Mouse (Mus musculus): ENCODE measurements around the gene Manf.

The Manf gene

GRCm38 (mm10) chr9:106891829-106892551 lies at the start of gene Manf:
Gene Manf (minus strand): TSS chr9:106891979.
- peak; percentile 95 for DNase-seq

DNA sequence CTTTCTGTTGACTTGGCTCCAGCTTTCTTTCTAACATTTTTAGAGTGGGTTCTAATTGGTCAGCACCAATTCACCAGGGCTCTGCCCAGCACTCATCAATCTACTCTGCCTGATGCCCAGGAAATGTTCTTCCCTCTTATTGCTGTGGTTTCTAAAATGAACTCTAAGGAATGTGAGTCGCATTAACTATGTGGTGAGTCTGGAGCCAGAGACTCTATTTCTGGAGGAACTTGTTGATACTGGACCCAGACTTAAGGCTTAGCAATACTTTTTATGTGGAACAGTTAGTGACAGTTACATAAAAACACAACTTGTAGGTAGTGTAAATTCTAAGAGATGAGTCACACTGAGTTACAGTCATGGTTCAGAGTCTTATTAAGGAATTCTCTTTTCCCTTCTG lies 43.2 kb upstream of the Manf start:
- no peak for DNase-seq

GRCm38 (mm10) chr9:106914878-106915277 lies 23.1 kb upstream of the Manf start:
- no peak for DNase-seq

DNA sequence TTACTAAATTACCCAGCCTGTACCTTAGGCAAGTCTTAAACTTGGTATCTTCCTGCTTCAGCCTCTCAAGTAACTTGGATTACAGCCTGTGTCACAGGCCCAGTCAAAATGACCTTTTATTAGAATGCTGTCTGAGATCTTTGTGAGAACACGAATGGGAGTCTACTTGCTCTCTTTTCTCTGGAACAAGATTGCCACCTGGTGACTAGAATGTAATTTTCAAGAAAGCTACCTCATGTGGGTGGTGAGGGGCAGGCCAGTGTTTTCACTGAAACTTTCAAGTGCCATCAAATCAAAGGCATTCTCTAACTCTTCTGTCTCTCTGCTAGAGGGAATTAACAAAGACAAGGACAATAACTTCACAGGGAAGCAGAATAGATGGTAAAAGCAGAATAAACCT lies 22.0 kb upstream of the Manf start:
- DNase-seq: no peak

GRCm38 (mm10) chr9:106911624-106912023 lies 19.8 kb upstream of the Manf start:
- DNase-seq: no peak

DNA sequence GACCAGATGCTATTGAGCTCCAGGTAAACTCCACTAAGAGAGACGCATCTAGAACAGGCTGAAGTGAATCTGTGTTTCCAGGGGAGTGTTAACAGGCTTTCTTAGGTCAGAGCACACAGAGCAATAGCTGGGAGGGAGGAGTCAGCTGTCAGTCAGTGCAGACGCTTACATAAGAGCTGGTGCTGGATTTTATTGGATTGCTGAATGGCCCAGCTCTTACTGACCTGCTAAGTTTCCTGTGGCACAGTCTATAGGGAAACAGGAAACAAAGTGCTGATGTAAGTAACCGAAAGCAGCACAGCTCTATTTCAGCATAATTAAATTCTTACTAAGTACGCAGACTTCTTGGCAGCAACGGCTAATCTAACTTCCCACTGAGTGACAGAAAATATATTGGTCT lies 16.9 kb upstream of the Manf start:
- DNase-seq: no peak

DNA sequence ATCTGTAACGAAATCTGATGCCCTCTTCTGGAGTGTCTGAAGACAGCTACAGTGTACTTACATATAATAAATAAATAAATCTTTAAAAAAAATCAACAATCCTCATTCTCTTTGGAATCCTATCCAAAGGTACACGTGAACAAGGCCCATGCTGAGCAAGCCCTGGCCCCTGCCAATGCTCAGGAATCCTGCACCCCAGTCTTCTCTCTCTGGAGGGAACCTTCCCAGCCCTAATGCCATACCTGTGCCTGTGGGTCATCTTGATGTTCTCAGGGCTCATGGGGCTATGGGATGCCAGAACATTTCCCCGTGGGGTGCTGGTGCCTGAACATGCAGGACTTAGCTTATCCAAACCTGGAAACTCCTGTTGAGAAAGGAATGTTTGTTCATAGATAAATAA lies 16.4 kb upstream of the Manf start:
- no peak for DNase-seq

- no peak for DNase-seq
Measured at GRCm38 (mm10) chr9:106906597-106906996, 14.8 kb upstream of the Manf start.

DNA sequence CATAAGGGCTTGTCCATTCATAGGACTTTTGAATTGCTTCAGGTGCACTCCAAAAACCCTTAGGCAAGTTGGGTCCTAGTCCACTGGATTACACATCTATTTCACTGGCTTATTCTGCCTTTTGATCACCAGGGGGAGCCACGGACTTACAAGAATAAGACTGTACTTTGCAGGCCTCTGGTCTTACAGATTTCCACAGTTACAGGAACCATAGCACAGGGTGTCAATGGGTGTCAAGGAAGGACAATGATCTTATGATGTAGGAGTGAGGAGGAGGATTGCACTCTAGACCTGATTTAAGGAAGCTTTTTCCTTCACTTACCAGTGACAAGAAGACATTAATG lies 12.0 kb upstream of the Manf start:
- DNase-seq: no peak

GRCm38 (mm10) chr9:106903099-106903790 lies 11.5 kb upstream of the Manf start:
- DNase-seq: no peak

- DNase-seq: no peak
Measured at GRCm38 (mm10) chr9:106901596-106901995, 9.8 kb upstream of the Manf start.

- no peak for DNase-seq
Measured at GRCm38 (mm10) chr9:106898901-106899300, 7.1 kb upstream of the Manf start.

GRCm38 (mm10) chr9:106893327-106893726 lies 1.5 kb upstream of the Manf start:
- no peak for DNase-seq

GRCm38 (mm10) chr9:106892552-106892875 lies 735 bp upstream of the Manf start:
- DNase-seq: no peak

GRCm38 (mm10) chr9:106891341-106891741 lies 438 bp downstream of the Manf start:
- peak; percentile 57 for DNase-seq

DNA sequence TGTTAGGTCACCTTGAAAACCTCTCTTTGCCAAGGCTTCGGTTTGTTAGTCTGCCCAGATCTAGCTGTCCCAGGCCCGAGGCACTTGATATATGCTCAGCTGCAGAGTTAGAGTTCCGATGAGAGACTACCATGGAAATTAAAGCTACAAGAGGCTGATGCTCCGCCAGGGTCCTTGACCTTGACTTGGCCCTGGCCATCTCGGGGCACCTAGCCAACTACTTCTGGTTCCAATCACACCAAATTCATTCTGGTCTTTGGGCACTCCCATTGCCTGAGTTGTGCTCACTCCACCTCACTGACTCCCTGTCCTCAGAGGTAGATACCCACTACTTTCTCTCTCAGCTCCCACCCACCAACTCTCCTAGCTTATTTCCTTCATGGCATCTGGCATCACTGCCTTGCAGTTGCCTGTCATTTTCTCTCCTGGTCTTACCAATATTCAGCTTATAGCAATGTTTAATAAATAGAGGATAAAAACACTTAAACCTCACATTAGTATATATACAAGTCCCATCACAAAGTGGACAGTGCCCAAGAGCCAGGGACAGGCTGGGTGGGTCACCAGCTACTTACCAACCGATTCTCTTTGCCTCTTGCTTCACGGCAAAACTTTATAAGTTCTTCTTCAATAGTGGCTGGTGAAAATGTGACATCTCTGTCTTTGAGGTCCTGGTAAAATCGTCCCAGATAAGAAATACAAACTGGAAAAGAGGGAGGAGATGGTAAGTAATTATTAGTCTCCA lies 1.1 kb downstream of the Manf start:
- DNase-seq: no peak

DNA sequence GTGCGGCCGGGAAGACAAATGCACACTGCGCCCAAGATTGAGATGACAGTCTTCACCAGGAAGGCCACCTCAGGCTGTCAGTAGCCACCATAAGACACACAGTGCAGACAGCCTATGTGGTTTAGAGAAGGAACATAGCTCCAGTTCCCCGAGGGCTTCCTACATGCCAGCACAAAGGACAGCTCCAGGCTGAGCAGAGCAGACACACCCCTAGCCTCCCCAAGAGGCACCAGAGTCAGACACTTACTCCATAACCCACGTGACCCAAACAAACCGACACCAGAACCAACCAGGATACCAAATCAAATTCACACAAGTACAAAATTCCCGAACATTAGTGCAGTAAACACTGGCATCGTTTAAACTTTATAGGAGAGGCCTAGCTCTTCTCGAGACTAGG lies 2.5 kb downstream of the Manf start:
- DNase-seq: no peak

- no peak for DNase-seq
Measured at GRCm38 (mm10) chr9:106888346-106888745, 3.4 kb downstream of the Manf start.

DNA sequence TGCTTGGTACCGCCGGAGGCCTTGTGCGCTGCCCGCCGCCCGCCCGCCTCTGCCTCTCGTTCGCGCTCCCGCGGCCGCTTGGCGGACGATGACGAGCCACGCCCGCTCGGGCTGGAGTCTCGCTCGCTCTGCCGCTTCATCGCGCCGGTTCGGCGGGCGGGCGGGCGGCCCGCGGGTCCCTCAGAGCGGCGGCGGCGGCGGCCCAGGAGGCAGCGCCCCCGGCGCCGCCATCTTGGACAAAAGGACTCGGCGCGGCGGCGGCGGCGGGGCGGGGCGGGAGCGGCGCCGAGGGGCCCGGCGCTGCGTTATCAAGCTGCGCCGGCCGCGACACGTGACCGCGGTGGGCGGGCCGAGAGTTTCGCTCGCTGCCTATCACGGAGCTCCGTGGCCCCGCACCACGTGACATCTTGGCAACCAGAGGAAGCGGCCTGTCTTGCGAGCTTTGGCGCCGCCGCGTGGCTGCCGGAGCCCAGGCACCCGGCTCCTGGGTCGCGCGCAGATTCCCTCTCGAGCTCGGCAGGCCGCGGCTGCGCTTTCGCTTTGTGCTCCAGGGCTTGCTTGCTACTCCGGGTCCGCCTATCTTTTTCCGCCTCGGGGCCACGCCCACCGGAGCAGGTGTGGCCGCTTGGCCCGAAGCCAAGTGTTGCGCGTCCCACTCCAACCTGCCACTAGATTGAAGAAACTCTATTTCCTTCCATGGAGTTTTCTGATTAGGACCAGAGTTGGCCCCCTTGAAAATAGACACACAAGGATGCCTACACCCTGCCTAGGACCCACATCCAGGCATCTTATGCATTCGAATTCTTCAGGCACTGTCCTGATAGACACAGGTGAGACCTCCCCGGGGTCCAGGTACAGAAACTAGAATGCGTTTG lies 4.7 kb downstream of the Manf start, which contains the start of gene Rbm15b:
TSS of gene Rbm15b (minus strand) at position 601 of the 875 bp plus-strand sequence.
- DNase-seq: peak; percentile 99

GRCm38 (mm10) chr9:106885901-106886731 lies 5.7 kb downstream of the Manf start:
- DNase-seq: peak; percentile 54

DNA sequence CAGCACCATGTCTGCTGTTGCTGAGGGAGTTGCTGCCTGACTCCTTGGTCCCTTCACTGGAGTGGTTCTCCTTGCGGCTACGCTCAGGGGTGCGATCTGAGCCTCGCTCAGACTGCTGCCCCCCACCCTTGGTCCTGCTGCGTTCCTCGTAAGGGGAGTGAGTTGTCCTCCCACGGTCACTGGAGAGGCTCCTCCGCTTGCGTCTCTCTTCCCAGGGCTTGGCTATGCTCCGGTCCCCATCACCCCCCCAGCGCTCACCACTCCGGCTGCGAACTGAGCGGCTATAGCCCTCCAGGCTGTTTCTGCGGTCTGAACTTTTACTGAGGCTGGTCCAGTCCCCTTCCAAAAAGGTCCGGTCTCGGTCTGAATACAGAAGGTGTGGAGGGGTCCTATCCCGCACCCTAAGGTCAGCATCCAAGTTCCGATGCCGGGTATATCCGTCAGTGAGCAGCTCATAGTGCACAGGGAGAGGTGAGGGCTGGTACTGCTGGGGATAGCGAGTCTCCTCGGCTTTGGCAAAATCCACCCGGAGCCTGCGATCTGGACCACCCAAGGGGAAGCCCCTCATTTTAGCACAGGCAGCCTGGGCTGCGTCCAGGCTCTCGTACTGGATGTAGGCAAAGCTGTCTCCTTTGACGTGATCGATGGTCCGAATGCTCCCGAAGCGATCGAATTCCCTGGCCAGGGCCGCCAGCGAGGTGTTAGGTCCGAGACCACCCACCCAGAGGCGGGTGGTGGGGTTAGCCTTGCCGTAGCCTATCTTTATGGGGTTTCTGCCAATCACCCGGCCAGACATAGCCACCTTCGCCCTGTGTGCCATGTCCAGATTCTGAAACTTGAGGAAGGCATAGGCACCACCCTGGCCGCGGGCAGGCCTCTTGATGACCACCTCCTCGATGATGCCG lies 6.5 kb downstream of the Manf start:
- DNase-seq: no peak
